ENCODE assay signal across 1 mouse cellular context in the genomic region with DNA sequence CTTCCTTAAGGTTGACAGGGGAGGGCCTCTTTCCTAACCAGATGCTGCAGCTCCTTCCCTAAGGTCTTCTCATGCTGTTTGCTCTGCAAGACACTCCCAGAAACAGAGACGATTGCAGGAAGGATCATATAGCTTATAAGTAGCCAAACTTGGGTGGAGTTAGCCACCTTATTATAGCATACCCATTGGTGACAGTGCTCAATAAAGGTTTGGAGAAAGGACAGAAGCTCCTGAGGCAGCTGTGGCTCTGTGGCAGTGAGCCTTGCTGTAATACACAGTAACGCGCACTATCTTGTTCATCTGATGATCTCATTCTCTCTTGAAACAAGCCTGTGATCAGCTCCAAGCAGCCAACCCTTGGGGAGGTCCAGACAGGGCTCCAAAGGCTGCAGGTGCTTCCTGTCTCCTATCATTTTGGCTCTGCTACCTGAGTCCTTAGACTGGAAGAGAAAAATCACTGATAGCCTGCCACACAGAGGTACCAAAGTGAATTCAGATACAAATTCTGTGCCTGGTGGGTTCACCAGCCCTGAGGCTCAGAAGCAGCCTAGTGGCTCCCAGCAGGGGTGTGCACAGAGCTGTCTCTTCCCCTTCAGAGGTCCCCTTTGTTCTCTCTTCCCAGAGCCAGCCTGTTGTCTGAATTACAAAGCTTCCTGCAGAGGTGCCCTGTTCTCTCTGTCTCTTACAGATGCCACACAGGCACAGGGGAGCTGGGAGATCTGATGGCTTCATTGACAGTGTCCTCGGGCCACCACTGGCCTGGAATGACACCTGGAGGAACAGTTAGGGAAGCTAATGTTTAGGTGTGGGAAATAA.
TF ChIP-seq lines count a peak whose summit lies in the region.

No protein-coding gene starts in this region.

TF ChIP-seq in MEL, 35 proteins besides CTCF, POLR2A, EP300 and RAD21 (continued from another document):
- 0 out of 2 replicates have a peak, but pooled peaks have one; percentile 14 for TF ChIP-seq NRF1 (IDR thresholded peaks at IDR 0.05; ENCODE audit: insufficient read depth, low read depth, low read length, poor library complexity, severe bottlenecking)
- no peak for TF ChIP-seq MAX (IDR thresholded peaks at IDR 0.05; ENCODE audit: low read length)
- peak; percentile 61 for TF ChIP-seq TAL1 (IDR thresholded peaks at IDR 0.05; ENCODE audit: low read length)
- no peak for TF ChIP-seq HCFC1 (IDR thresholded peaks at IDR 0.05; ENCODE audit: low read depth, low read length)
- TF ChIP-seq ZKSCAN1 (IDR thresholded peaks at IDR 0.05; ENCODE audit: low read depth, low read length): no peak
- 0 out of 2 replicates have a peak, but pooled peaks have one; percentile 26 for TF ChIP-seq TBP (IDR thresholded peaks at IDR 0.05; ENCODE audit: low read depth, low read length)
- peak; percentile 88 for TF ChIP-seq RCOR1 (IDR thresholded peaks at IDR 0.05; ENCODE audit: low read depth, low read length)
- TF ChIP-seq ZC3H11A (IDR thresholded peaks at IDR 0.05; ENCODE audit: low read depth, low read length): no peak
- no peak for TF ChIP-seq UBTF (IDR thresholded peaks at IDR 0.05; ENCODE audit: borderline replicate concordance, insufficient read depth, low read depth, low read length)
- no peak; the same call in 1 of the 2 replicates for TF ChIP-seq MEF2A (IDR thresholded peaks at IDR 0.05; ENCODE audit: extremely low read depth, insufficient replicate concordance, low read depth, low read length, poor library complexity, severe bottlenecking)
- no peak for TF ChIP-seq POLR2AphosphoS5 (IDR thresholded peaks at IDR 0.05; ENCODE audit: borderline replicate concordance, low read depth, low read length)
- TF ChIP-seq SMC3 (IDR thresholded peaks at IDR 0.05; ENCODE audit: low read depth, low read length): no peak
- peak; percentile 37; the same call in 1 of the 2 replicates for TF ChIP-seq MYB (IDR thresholded peaks at IDR 0.05; ENCODE audit: low read depth, low read length)
- TF ChIP-seq BHLHE40 (IDR thresholded peaks at IDR 0.05; ENCODE audit: borderline replicate concordance, low read depth, low read length): 0 out of 2 replicates have a peak, but pooled peaks have one; percentile 14
- no peak for TF ChIP-seq USF2 (IDR thresholded peaks at IDR 0.05; ENCODE audit: borderline replicate concordance in 1 of 2, insufficient read depth in 1 of 2, low read depth in 1 of 2, low read length in 2 of 2)
- no peak for TF ChIP-seq MAFK (IDR thresholded peaks at IDR 0.05; ENCODE audit: borderline replicate concordance, low read depth, low read length)
- TF ChIP-seq GATA1 (IDR thresholded peaks at IDR 0.05; ENCODE audit: low read depth, low read length): peak; percentile 81
- peak; percentile 99 for TF ChIP-seq ETS1 (IDR thresholded peaks at IDR 0.05; ENCODE audit: low read depth, low read length)
- TF ChIP-seq CHD1 (IDR thresholded peaks at IDR 0.05; ENCODE audit: low read depth, low read length): 0 out of 2 replicates have a peak, but pooled peaks have one; percentile 81
- peak; percentile 51; the same call in 1 of the 2 replicates for TF ChIP-seq NELFE (IDR thresholded peaks at IDR 0.05; ENCODE audit: low read depth, low read length)
- peak; percentile 34; the same call in 1 of the 2 replicates for TF ChIP-seq POLR2AphosphoS2 (IDR thresholded peaks at IDR 0.05; ENCODE audit: low read length)
- TF ChIP-seq MAZ (IDR thresholded peaks at IDR 0.05; ENCODE audit: low read depth, low read length): peak; percentile 71; the same call in 1 of the 2 replicates
- TF ChIP-seq ELF1 (IDR thresholded peaks at IDR 0.05; ENCODE audit: low read depth, low read length): peak; percentile 16; the same call in 1 of the 2 replicates
